Mouse (Mus musculus) forebrain, embryonic 16.5 days (tissue): ENCODE measurements around the gene Brip1. TPM values are rescaled to one million over a fixed set of nuclear protein-coding genes. Genes with fewer than 3 reads are reported as not detected.

ENCODE experiments used
- ATAC-seq: fragments of 200-750 bp; cut with Nextera tagmentation; 2 replicates; pipeline ENCODE4 v1.8.0; 2017; ENCODE audit warnings: mild to moderate bottlenecking, moderate library complexity
- H3K27ac ChIP-seq: fragments of 300-500 bp; sonication (generic); 2 replicates; pipeline ENCODE4 v1.5.1; 2014; ENCODE audit warnings: low read length, control low read depth
- H3K27me3 ChIP-seq: fragments of 300-500 bp; sonication (generic); replicated peaks from 2 replicates; pipeline ENCODE4 v1.6.1; 2014; ENCODE audit warnings: low read length; ENCODE audit not compliant: control insufficient read depth, insufficient read depth
- H3K36me3 ChIP-seq: fragments of 300-500 bp; sonication (generic); 2 replicates; pipeline ENCODE4 v1.6.1; 2014; ENCODE audit not compliant: control insufficient read depth, insufficient read depth
- H3K4me1 ChIP-seq: fragments of 300-500 bp; sonication (generic); replicated peaks from 2 replicates; pipeline ENCODE4 v1.6.1; 2014; ENCODE audit warnings: low read length; ENCODE audit not compliant: control insufficient read depth, insufficient read depth
- H3K4me2 ChIP-seq: fragments of 300-500 bp; sonication (generic); 2 replicates; pipeline ENCODE4 v1.6.1; 2014; ENCODE audit warnings: mild to moderate bottlenecking, low read length, control low read depth
- H3K4me3 ChIP-seq: fragments of 300-500 bp; sonication (generic); replicated peaks from 2 replicates; pipeline ENCODE4 v1.5.1; 2014; ENCODE audit warnings: mild to moderate bottlenecking, low read length, control low read depth
- H3K9ac ChIP-seq: fragments of 300-500 bp; sonication (generic); replicated peaks from 2 replicates; pipeline ENCODE4 v1.6.1; 2014; ENCODE audit warnings: low read depth, low read length, control low read depth
- H3K9me3 ChIP-seq: fragments of 300-500 bp; sonication (generic); 2 replicates; pipeline ENCODE4 v1.6.1; 2016; ENCODE audit warnings: low read length; ENCODE audit not compliant: control insufficient read depth
- WGBS: fragments of 180-500 bp; shearing (Covaris S2); extraction: QIAGEN DNeasy Blood & Tissue Kit; methylation state at CpG from one replicate; pipeline ENCODE4 v1.1.7; 2014; 5-methylcytosine and 5-hydroxymethylcytosine counted together
- polyA plus RNA-seq: library from polyadenylated mRNA; unstranded; fragments of >200 nt; fragmentation: Nextera tagmentation; extraction: Ambion mirVana; gene quantifications from 2 replicates; pipeline ENCODE4 v1.2.1, GENCODE M21; 2015

Brip1 gene
- polyA plus RNA-seq, 1 experiment from 2014 or later = 2.9 TPM

GRCm38 (mm10) chr11:86051383-86051782, 149.6 kb downstream of the Brip1 start:
- H3K4me3 ChIP-seq = no peak overlapping the region
- H3K4me2 ChIP-seq = no peak overlapping the region
- no peaks in the 10 kb centered on the region for H3K27me3 ChIP-seq
- no peak overlapping the region for H3K9ac ChIP-seq
- no peak for ATAC-seq
- H3K9me3 ChIP-seq = no peaks in the 10 kb centered on the region
- H3K4me1 ChIP-seq = no peaks in the 10 kb centered on the region; the same call in 1 of the 2 replicates
- no peak overlapping the region for H3K27ac ChIP-seq
- no peaks in the 10 kb centered on the region for H3K36me3 ChIP-seq
- 17% methylated on average over 6 of the region's 6 CpGs for WGBS

GRCm38 (mm10) chr11:86050430-86051280, 150.3 kb downstream of the Brip1 start:
- no peak for ATAC-seq
- Histone ChIP-seq H3K27ac (no peak overlapping the region), H3K4me3 (no peak overlapping the region), H3K36me3 (no peaks in the 10 kb centered on the region), H3K4me2 (no peak overlapping the region), H3K9me3 (no peaks in the 10 kb centered on the region), H3K27me3 (no peaks in the 10 kb centered on the region), H3K4me1 (no peaks in the 10 kb centered on the region; the same call in 1 of the 2 replicates), H3K9ac (no peak overlapping the region)
- 82% methylated on average over 8 of the region's 8 CpGs for WGBS

GRCm38 (mm10) chr11:86039994-86040393, 161.0 kb downstream of the Brip1 start:
- H3K4me3 ChIP-seq = no peak overlapping the region
- H3K27me3 ChIP-seq = no peaks in the 10 kb centered on the region
- H3K36me3 ChIP-seq = no peaks in the 10 kb centered on the region
- no peak overlapping the region; the same call in 1 of the 2 replicates for H3K4me2 ChIP-seq
- no peaks in the 10 kb centered on the region for H3K9me3 ChIP-seq
- no peak for ATAC-seq
- H3K27ac ChIP-seq = 0 out of 2 replicates have a peak overlapping the region, but pooled peaks have one; percentile 64
- WGBS = 69% methylated on average over 5 of the region's 5 CpGs
- H3K9ac ChIP-seq = no peak overlapping the region
- H3K4me1 ChIP-seq = peaks cover 11% of the 10 kb centered on the region

- Histone ChIP-seq H3K9me3 (no peaks in the 10 kb centered on the region), H3K4me3 (no peak overlapping the region), H3K36me3 (no peaks in the 10 kb centered on the region), H3K4me1 (peaks cover 11% of the 10 kb centered on the region), H3K9ac (no peak overlapping the region), H3K4me2 (peak overlapping the region; percentile 24), H3K27ac (peak overlapping the region; percentile 64), H3K27me3 (no peaks in the 10 kb centered on the region)
- peak; percentile 88 for ATAC-seq
- WGBS = 4% methylated on average over 8 of the region's 8 CpGs
Measured at GRCm38 (mm10) chr11:86039355-86039754, 161.6 kb downstream of the Brip1 start.

- H3K9me3 ChIP-seq = no peaks in the 10 kb centered on the region
- no peaks in the 10 kb centered on the region for H3K36me3 ChIP-seq
- H3K27ac ChIP-seq = peak overlapping the region; percentile 23; the same call in 1 of the 2 replicates
- H3K27me3 ChIP-seq = no peaks in the 10 kb centered on the region
- peaks cover 11% of the 10 kb centered on the region for H3K4me1 ChIP-seq
- WGBS = 44% methylated on average over 13 of the region's 13 CpGs
- no peak overlapping the region for H3K4me3 ChIP-seq
- no peak overlapping the region for H3K9ac ChIP-seq
- no peak overlapping the region; the same call in 1 of the 2 replicates for H3K4me2 ChIP-seq
- ATAC-seq = no peak
Measured at GRCm38 (mm10) chr11:86038701-86039100, 162.3 kb downstream of the Brip1 start.

GRCm38 (mm10) chr11:86032910-86033309, 168.1 kb downstream of the Brip1 start:
- WGBS = 71% methylated on average over 4 of the region's 4 CpGs
- ATAC-seq = no peak
- no peak overlapping the region for H3K4me3 ChIP-seq

GRCm38 (mm10) chr11:86028034-86028433, 173.0 kb downstream of the Brip1 start:
- H3K4me1 ChIP-seq = no peaks in the 10 kb centered on the region
- ATAC-seq = no peak
- H3K9ac ChIP-seq = no peak overlapping the region
- H3K36me3 ChIP-seq = no peaks in the 10 kb centered on the region
- WGBS = 20% methylated on average over 5 of the region's 5 CpGs
- H3K27ac ChIP-seq = no peak overlapping the region
- H3K27me3 ChIP-seq = no peaks in the 10 kb centered on the region
- no peak overlapping the region for H3K4me2 ChIP-seq
- no peak overlapping the region for H3K4me3 ChIP-seq
- H3K9me3 ChIP-seq = no peaks in the 10 kb centered on the region

More at GRCm38 (mm10) chr11:86032910-86033309, 168.1 kb downstream of the Brip1 start:
- Histone ChIP-seq H3K27me3 (no peaks in the 10 kb centered on the region), H3K27ac (no peak overlapping the region), H3K9ac (no peak overlapping the region), H3K4me2 (no peak overlapping the region), H3K4me1 (no peaks in the 10 kb centered on the region), H3K9me3 (no peaks in the 10 kb centered on the region), H3K36me3 (no peaks in the 10 kb centered on the region)

GRCm38 (mm10) chr11:86026556-86027194, 174.3 kb downstream of the Brip1 start:
- Histone ChIP-seq H3K9ac (no peak overlapping the region), H3K4me2 (no peak overlapping the region), H3K27ac (no peak overlapping the region), H3K4me3 (no peak overlapping the region), H3K9me3 (no peaks in the 10 kb centered on the region), H3K36me3 (no peaks in the 10 kb centered on the region), H3K27me3 (no peaks in the 10 kb centered on the region), H3K4me1 (peaks cover 4% of the 10 kb centered on the region)
- no peak for ATAC-seq
- 12% methylated on average over 7 of the region's 7 CpGs for WGBS

GRCm38 (mm10) chr11:86022439-86022838, 178.6 kb downstream of the Brip1 start:
- Histone ChIP-seq H3K4me1 (peaks cover 4% of the 10 kb centered on the region), H3K27ac (no peak overlapping the region), H3K9ac (no peak overlapping the region), H3K36me3 (no peaks in the 10 kb centered on the region), H3K27me3 (no peaks in the 10 kb centered on the region), H3K4me3 (no peak overlapping the region), H3K4me2 (no peak overlapping the region), H3K9me3 (no peaks in the 10 kb centered on the region)
- ATAC-seq = no peak
- 37% methylated on average over 4 of the region's 4 CpGs for WGBS
